Mouse (Mus musculus): ENCODE measurements around the gene Arhgap33. TPM values are rescaled to one million over a fixed set of nuclear protein-coding genes. Genes with fewer than 3 reads are reported as not detected.

Gene Arhgap33
- polyA plus RNA-seq, 1 experiment from 2014 or later, result 7.3 TPM

- Histone ChIP-seq H3K4me2 (peak overlapping the region; percentile 70), H3K4me3 (replicated peaks) (peak overlapping the region; percentile 88), H3K9me3 (no peaks in the 10 kb centered on the region), H3K9ac (peak overlapping the region; percentile 44), H3K36me3 (peaks cover 9% of the 10 kb centered on the region), H3K4me1 (peaks cover 15% of the 10 kb centered on the region; the same call in 1 of the 2 replicates), H3K27me3 (replicated peaks) (no peaks in the 10 kb centered on the region), H3K27ac (peak overlapping the region; percentile 99)
- WGBS, result under 1% methylated on average over 27 of the region's 27 CpGs
- ATAC-seq (ENCODE audit: insufficient read depth, low FRiP score, low read depth), result no peak
Observed at GRCm38 (mm10) chr7:30562526-30563116, 27.8 kb upstream of the Arhgap33 start.

DNA sequence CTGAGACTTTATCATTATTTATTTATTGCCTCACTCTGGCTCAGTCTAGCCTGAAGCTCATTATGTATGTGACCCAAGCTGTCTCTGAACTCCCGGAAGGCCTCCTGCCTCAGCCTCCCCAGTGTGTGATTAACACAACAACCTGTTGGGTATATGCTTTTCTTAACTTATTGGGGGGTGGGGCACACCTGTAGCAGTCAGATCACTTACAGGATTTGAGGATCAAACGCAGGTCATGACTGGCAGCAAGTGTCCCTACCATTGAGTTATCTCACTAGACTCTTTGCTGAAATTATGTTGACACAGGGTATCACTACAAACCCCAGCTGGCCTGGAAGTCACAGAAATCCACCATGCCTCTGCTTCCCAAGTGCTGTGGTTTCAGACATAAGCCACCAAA is 25.4 kb upstream of the Arhgap33 start:
- 61% methylated on average over 2 of the region's 2 CpGs for WGBS

GRCm38 (mm10) chr7:30559443-30559954 is 24.6 kb upstream of the Arhgap33 start, which contains the start of gene Lin37:
Lin37 (minus strand) TSS chr7:30559838.
- Histone ChIP-seq H3K4me3 (replicated peaks) (peak within 1 kb of the TSS; percentile 61), H3K4me2 (peak within 1 kb of the TSS; percentile 82), H3K9ac (peak within 1 kb of the TSS; percentile 52), H3K9me3 (no peaks in the 10 kb centered on the region), H3K36me3 (peaks cover 23% of the 10 kb centered on the region), H3K4me1 (peaks cover 15% of the 10 kb centered on the region; the same call in 1 of the 2 replicates), H3K27me3 (replicated peaks) (no peaks in the 10 kb centered on the region), H3K27ac (peak within 1 kb of the TSS; percentile 70)
- under 1% methylated on average over 20 of the region's 20 CpGs for WGBS
- peak; percentile 83 for ATAC-seq (ENCODE audit: insufficient read depth, low FRiP score, low read depth)

More for the DNA sequence above, 25.4 kb upstream of the Arhgap33 start:
- Histone ChIP-seq H3K9me3 (no peaks in the 10 kb centered on the region), H3K27me3 (replicated peaks) (no peaks in the 10 kb centered on the region), H3K36me3 (peaks cover 18% of the 10 kb centered on the region), H3K4me3 (replicated peaks) (no peak overlapping the region), H3K4me1 (peaks cover 15% of the 10 kb centered on the region; the same call in 1 of the 2 replicates), H3K4me2 (peak overlapping the region; percentile 82; the same call in 1 of the 2 replicates), H3K27ac (no peak overlapping the region), H3K9ac (no peak overlapping the region)
- ATAC-seq (ENCODE audit: insufficient read depth, low FRiP score, low read depth), result no peak

DNA sequence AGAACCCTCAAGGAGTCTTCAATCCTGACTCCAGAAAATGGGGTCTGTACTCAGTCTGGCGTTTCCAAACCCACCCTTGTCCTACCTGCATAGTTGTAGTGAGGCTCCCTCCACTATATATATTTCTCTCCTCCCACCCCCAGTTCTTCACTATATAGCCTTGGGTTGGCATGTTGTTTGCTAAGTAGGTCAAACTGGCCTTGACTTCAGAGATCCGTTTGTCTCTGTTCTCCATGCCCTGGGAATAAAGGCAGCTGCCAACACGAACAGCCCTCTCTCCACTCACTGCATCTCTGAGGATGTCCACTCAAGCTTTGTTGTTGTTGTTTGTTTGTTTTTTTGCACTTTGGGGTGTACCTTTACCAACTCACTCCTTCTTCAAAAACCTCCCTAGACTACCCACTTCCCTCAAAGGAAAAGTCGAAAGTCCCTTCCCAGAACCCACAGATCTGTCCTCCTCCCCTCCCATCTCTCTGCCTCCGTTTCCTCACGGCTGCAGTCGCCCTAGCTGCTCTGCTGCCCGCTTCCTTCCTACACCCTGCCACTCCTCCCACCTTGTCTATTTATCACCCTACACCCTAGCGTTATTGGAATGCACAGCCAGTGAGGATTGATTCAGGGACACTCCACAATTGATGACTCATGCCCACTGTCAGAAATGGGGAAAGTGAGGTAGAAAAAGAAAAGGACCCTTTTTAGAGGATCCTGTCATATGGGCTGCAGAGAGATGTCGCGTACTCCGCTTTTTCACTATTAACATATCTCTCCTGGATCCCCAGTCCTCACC is 24.0 kb upstream of the Arhgap33 start:
- Histone ChIP-seq H3K4me1 (peaks cover 11% of the 10 kb centered on the region; the same call in 1 of the 2 replicates), H3K4me2 (peak overlapping the region; percentile 82), H3K27me3 (replicated peaks) (no peaks in the 10 kb centered on the region), H3K4me3 (replicated peaks) (peak overlapping the region; percentile 61), H3K9me3 (no peaks in the 10 kb centered on the region), H3K27ac (peak overlapping the region; percentile 70), H3K9ac (peak overlapping the region; percentile 52), H3K36me3 (peaks cover 23% of the 10 kb centered on the region)
- ATAC-seq (ENCODE audit: insufficient read depth, low FRiP score, low read depth), result no peak
- 11% methylated on average over 12 of the region's 12 CpGs for WGBS

GRCm38 (mm10) chr7:30557901-30558514 is 23.1 kb upstream of the Arhgap33 start:
- 82% methylated on average over 13 of the region's 13 CpGs for WGBS
- Histone ChIP-seq H3K4me2 (peak overlapping the region; percentile 82), H3K4me1 (peaks cover 19% of the 10 kb centered on the region), H3K27ac (peak overlapping the region; percentile 44; the same call in 1 of the 2 replicates), H3K9me3 (no peaks in the 10 kb centered on the region), H3K4me3 (replicated peaks) (peak overlapping the region; percentile 61), H3K36me3 (peaks cover 23% of the 10 kb centered on the region), H3K27me3 (replicated peaks) (no peaks in the 10 kb centered on the region), H3K9ac (0 out of 2 replicates have a peak overlapping the region, but pooled peaks have one; percentile 9)
- no peak for ATAC-seq (ENCODE audit: insufficient read depth, low FRiP score, low read depth)

DNA sequence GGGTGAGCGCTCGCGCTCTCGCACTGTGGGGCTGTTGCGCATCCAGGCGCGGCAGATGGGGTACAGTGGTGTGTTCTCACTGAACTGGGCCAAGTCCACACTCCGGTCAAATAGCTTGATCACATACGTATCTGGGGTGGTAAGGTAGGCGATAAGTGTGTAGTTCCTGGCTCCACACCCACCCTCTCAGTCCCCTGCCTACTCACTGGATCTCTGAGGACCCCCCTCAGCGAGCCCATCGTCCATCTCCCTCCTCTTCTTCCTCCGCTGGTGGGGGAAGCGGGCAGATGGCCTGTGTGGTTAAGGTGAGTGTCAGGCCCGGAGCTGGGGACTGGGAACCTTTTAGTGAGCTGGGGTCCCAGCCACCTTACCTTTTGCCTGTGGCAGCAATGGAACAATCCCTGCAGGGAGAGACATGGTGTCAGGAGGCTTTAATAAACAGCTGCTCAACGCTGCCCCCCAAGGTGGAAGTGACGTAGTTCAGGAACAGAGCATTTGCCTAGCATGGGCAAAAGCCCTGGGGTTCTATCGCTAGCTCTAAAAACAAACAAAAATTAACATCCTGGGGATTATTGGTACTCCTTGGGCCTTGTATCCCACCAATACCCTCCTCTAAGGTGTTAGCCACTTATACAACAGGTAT is 22.2 kb upstream of the Arhgap33 start:
- Histone ChIP-seq H3K4me1 (peaks cover 19% of the 10 kb centered on the region), H3K9me3 (no peaks in the 10 kb centered on the region), H3K4me3 (replicated peaks) (no peak overlapping the region), H3K36me3 (peaks cover 23% of the 10 kb centered on the region), H3K9ac (no peak overlapping the region), H3K4me2 (no peak overlapping the region), H3K27ac (no peak overlapping the region), H3K27me3 (replicated peaks) (no peaks in the 10 kb centered on the region)
- ATAC-seq (ENCODE audit: insufficient read depth, low FRiP score, low read depth), result no peak
- WGBS, result 92% methylated on average over 18 of the region's 18 CpGs

DNA sequence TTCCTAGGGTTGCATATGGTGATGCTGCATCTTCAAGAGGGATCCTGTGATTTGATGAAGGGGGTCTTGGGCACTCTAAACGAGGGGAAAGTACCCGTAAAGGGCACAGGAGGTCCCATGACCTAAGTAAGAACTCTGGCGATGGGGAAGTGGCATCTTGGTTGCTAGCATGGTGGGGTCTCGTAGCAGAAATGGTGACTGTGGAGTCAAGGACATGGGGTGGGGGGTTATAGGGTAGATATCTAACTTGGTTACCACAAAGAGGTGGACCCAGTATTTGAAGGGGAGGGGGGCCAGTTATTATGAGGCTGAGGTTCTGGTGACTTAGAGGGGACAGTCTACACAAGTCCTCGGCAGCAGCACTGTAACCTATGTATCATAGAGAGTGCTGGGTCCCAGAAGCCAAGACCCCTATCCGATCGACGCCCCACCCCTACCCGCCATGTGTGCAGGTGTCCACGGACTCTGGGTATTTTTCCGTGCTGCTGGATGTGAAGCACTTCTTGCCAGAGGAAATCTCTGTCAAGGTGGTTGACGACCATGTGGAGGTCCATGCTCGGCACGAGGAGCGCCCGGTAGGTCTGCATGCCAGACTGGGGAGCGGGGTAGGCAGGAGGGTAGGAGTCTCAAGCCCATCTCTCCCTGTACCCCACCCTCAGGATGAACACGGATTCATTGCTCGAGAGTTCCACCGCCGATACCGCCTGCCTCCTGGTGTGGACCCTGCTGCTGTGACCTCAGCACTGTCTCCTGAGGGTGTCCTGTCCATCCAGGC is 19.1 kb upstream of the Arhgap33 start:
- H3K4me2 ChIP-seq, result peak overlapping the region; percentile 97
- ATAC-seq (ENCODE audit: insufficient read depth, low FRiP score, low read depth), result no peak
- peak overlapping the region; percentile 99; the same call in 1 of the 2 replicates for H3K27ac ChIP-seq
- H3K4me3 ChIP-seq (replicated peaks), result peak overlapping the region; percentile 76
- peaks cover 23% of the 10 kb centered on the region for H3K36me3 ChIP-seq
- no peaks in the 10 kb centered on the region for H3K9me3 ChIP-seq
- peaks cover 19% of the 10 kb centered on the region for H3K4me1 ChIP-seq
- H3K27me3 ChIP-seq (replicated peaks), result no peaks in the 10 kb centered on the region
- H3K9ac ChIP-seq, result no peak overlapping the region
- 80% methylated on average over 22 of the region's 22 CpGs for WGBS

GRCm38 (mm10) chr7:30553021-30553589 is 18.2 kb upstream of the Arhgap33 start:
- H3K4me3 ChIP-seq (replicated peaks), result peak overlapping the region; percentile 76
- peaks cover 23% of the 10 kb centered on the region for H3K36me3 ChIP-seq
- peak overlapping the region; percentile 99 for H3K27ac ChIP-seq
- no peak; the same call in 1 of the 2 replicates for ATAC-seq (ENCODE audit: insufficient read depth, low FRiP score, low read depth)
- no peaks in the 10 kb centered on the region for H3K9me3 ChIP-seq
- H3K4me2 ChIP-seq, result peak overlapping the region; percentile 97
- no peaks in the 10 kb centered on the region for H3K27me3 ChIP-seq (replicated peaks)
- WGBS, result 4% methylated on average over 23 of the region's 23 CpGs
- H3K4me1 ChIP-seq, result peaks cover 11% of the 10 kb centered on the region
- H3K9ac ChIP-seq, result peak overlapping the region; percentile 77

GRCm38 (mm10) chr7:30552102-30553020 is 17.5 kb upstream of the Arhgap33 start, which contains the start of the genes Hspb6 and Proser3:
Hspb6 (plus strand) TSS chr7:30552178.
Proser3 (minus strand) TSS chr7:30552299.
- peaks cover 10% of the 10 kb centered on the region for H3K4me1 ChIP-seq
- WGBS, result 1% methylated on average over 44 of the region's 44 CpGs

More at GRCm38 (mm10) chr7:30552102-30553020, 17.5 kb upstream of the Arhgap33 start, which contains the start of the genes Hspb6 and Proser3:
- no peaks in the 10 kb centered on the region for H3K27me3 ChIP-seq (replicated peaks)
- H3K9me3 ChIP-seq, result no peaks in the 10 kb centered on the region
- peak; percentile 96 for ATAC-seq (ENCODE audit: insufficient read depth, low FRiP score, low read depth)
- H3K4me3 ChIP-seq (replicated peaks), result peak within 1 kb of the TSS; percentile 76
- H3K27ac ChIP-seq, result peak within 1 kb of the TSS; percentile 99
- peak within 1 kb of the TSS; percentile 77 for H3K9ac ChIP-seq
- peak within 1 kb of the TSS; percentile 97 for H3K4me2 ChIP-seq
- H3K36me3 ChIP-seq, result peaks cover 23% of the 10 kb centered on the region

All from stomach, embryonic 15.5 days (tissue).